Mouse (Mus musculus): ENCODE results near the gene Polr2f.

GRCm38 (mm10) chr15:79107966-79108365 is 32.8 kb upstream of the Polr2f start:
- TF ChIP-seq CTCF (IDR thresholded peaks at IDR 0.05; ENCODE audit: low read depth, low read length) = no peak
- no peak for TF ChIP-seq POLR2A (IDR thresholded peaks at IDR 0.05; ENCODE audit: insufficient read depth, low read length)
